Mouse (Mus musculus): Measurements from ENCODE around the gene Rbm20. TPM values are rescaled to one million over a fixed set of nuclear protein-coding genes. Genes with fewer than 3 reads are reported as not detected.

The Rbm20 gene
- total and polyA plus RNA-seq, 3 experiments: 37.3 to 58.6 TPM; not detected in 1

GRCm38 (mm10) chr19:53893711-53894171, 216.6 kb downstream of the Rbm20 start (continued):
- no peak for TF ChIP-seq E2F4 (IDR thresholded peaks at IDR 0.05; ENCODE audit: borderline replicate concordance, low read depth, low read length)
- no peak for TF ChIP-seq TCF12 (IDR thresholded peaks at IDR 0.05; ENCODE audit: low read depth, low read length)
- TF ChIP-seq SIN3A (IDR thresholded peaks at IDR 0.05; ENCODE audit: low read length): peak; percentile 35; the same call in 1 of the 2 replicates
- TF ChIP-seq POLR2A (IDR thresholded peaks at IDR 0.05; ENCODE audit: control insufficient read depth in 1 of 2, insufficient read depth in 1 of 2, low read depth in 1 of 2, low read length in 2 of 2, poor library complexity in 1 of 2): no peak
- no peak for TF ChIP-seq UBTF (IDR thresholded peaks at IDR 0.05; ENCODE audit: borderline replicate concordance, insufficient read depth, low read depth, low read length)

- Histone ChIP-seq H3K4me3 (ENCODE audit: control insufficient read depth in 1 of 2, insufficient read depth in 1 of 2, low read depth in 2 of 2, low read length in 2 of 2) (no peak overlapping the region), H3K36me3 (ENCODE audit: control insufficient read depth in 1 of 2, insufficient read depth in 2 of 2, low read length in 2 of 2) (peaks cover 0 to 46% of the 10 kb centered on the region in 2 experiments; a peak in 2 of 4 replicates), H3K79me2 (ENCODE audit: control insufficient read depth, insufficient read depth, low read length, poor library complexity) (no peaks in the 10 kb centered on the region), H3K27me3 (ENCODE audit: control insufficient read depth in 1 of 2, insufficient read depth in 2 of 2, low read length in 2 of 2) (no peaks in the 10 kb centered on the region), H3K27ac (ENCODE audit: control insufficient read depth, low read depth, low read length) (no peak overlapping the region; the same call in 1 of the 2 replicates), H3K9ac (ENCODE audit: control insufficient read depth, low read depth, low read length, poor library complexity, severe bottlenecking) (no peak overlapping the region), H3K4me1 (ENCODE audit: control insufficient read depth in 1 of 2, insufficient read depth in 2 of 2, low read length in 2 of 2) (peaks cover 30 to 45% of the 10 kb centered on the region in 2 experiments), H3K9me3 (replicated peaks; ENCODE audit: insufficient read depth, low read length) (no peaks in the 10 kb centered on the region)
- no peak for DNase-seq (ENCODE audit: low read depth, low spot score)
- TF ChIP-seq ZNF384 (IDR thresholded peaks at IDR 0.05; ENCODE audit: low read depth, low read length): peak; percentile 78
- TF ChIP-seq GATA1 (IDR thresholded peaks at IDR 0.05; ENCODE audit: low read depth, low read length): peak; percentile 20; the same call in 1 of the 2 replicates
- peak in 1 of 2 experiments; percentile 34; a peak in 1 of 4 replicates for TF ChIP-seq EP300 (IDR thresholded peaks at IDR 0.05; ENCODE audit: low read depth in 1 of 2, low read length in 2 of 2)
- TF ChIP-seq CHD1 (IDR thresholded peaks at IDR 0.05; ENCODE audit: low read depth, low read length): no peak
- 0 out of 2 replicates have a peak, but pooled peaks have one; percentile 12 for TF ChIP-seq TCF12 (IDR thresholded peaks at IDR 0.05; ENCODE audit: low read depth, low read length)
- 0 out of 2 replicates have a peak, but pooled peaks have one; percentile 11 for TF ChIP-seq ETS1 (IDR thresholded peaks at IDR 0.05; ENCODE audit: low read depth, low read length)
- TF ChIP-seq HCFC1 (IDR thresholded peaks at IDR 0.05; ENCODE audit: low read depth, low read length): no peak
Observed at GRCm38 (mm10) chr19:53894538-53895121, 217.5 kb downstream of the Rbm20 start.

GRCm38 (mm10) chr19:53898046-53898445, 220.9 kb downstream of the Rbm20 start:
- Histone ChIP-seq H3K27me3 (ENCODE audit: control insufficient read depth in 1 of 2, insufficient read depth in 2 of 2, low read length in 2 of 2) (no peaks in the 10 kb centered on the region), H3K4me3 (ENCODE audit: control insufficient read depth in 1 of 2, insufficient read depth in 1 of 2, low read depth in 2 of 2, low read length in 2 of 2) (no peak overlapping the region), H3K9ac (ENCODE audit: control insufficient read depth, low read depth, low read length, poor library complexity, severe bottlenecking) (no peak overlapping the region), H3K36me3 (ENCODE audit: control insufficient read depth in 1 of 2, insufficient read depth in 2 of 2, low read length in 2 of 2) (peaks cover 0 to 22% of the 10 kb centered on the region in 2 experiments; a peak in 2 of 4 replicates), H3K79me2 (ENCODE audit: control insufficient read depth, insufficient read depth, low read length, poor library complexity) (no peaks in the 10 kb centered on the region; the same call in 1 of the 2 replicates), H3K27ac (ENCODE audit: control insufficient read depth, low read depth, low read length) (no peak overlapping the region), H3K9me3 (replicated peaks; ENCODE audit: insufficient read depth, low read length) (no peaks in the 10 kb centered on the region), H3K4me1 (ENCODE audit: control insufficient read depth in 1 of 2, insufficient read depth in 2 of 2, low read length in 2 of 2) (peaks cover 15 to 26% of the 10 kb centered on the region in 2 experiments)
- DNase-seq (ENCODE audit: low read depth, low spot score): no peak
- TF ChIP-seq MAX (IDR thresholded peaks at IDR 0.05; ENCODE audit: low read length) (no peak), ETS1 (IDR thresholded peaks at IDR 0.05; ENCODE audit: low read depth, low read length) (no peak)

Measured in MEL (cell line).